Mouse (Mus musculus) midbrain, embryonic 12.5 days (tissue): ENCODE results near the gene Mypn. TPM values are rescaled to one million over a fixed set of nuclear protein-coding genes. Genes with fewer than 3 reads are reported as not detected.
A peak's percentile ranks its signal among the peaks of the same experiment; 100 is the strongest.

Source experiments
- ATAC-seq: fragments of 200-750 bp; cut with Nextera tagmentation; 2 replicates; pipeline ENCODE4 v1.8.0; 2017; ENCODE audit warnings: low read depth, moderate TSS enrichment, moderate library complexity; ENCODE audit not compliant: low FRiP score
- H3K27ac ChIP-seq: fragments of 300-500 bp; sonication (generic); replicated peaks from 2 replicates; pipeline ENCODE4 v1.5.1; 2016; ENCODE audit warnings: mild to moderate bottlenecking
- H3K27me3 ChIP-seq: fragments of 300-500 bp; sonication (generic); 2 replicates; pipeline ENCODE4 v1.6.1; 2016; ENCODE audit warnings: mild to moderate bottlenecking
- H3K36me3 ChIP-seq: fragments of 300-500 bp; sonication (generic); 2 replicates; pipeline ENCODE4 v1.6.1; 2016
- H3K4me1 ChIP-seq: fragments of 300-500 bp; sonication (generic); 2 replicates; pipeline ENCODE4 v1.6.1; 2016
- H3K4me2 ChIP-seq: fragments of 300-500 bp; sonication (generic); replicated peaks from 2 replicates; pipeline ENCODE4 v1.6.1; 2016; ENCODE audit warnings: mild to moderate bottlenecking, moderate library complexity
- H3K4me3 ChIP-seq: fragments of 300-500 bp; sonication (generic); 2 replicates; pipeline ENCODE4 v1.5.1; 2016; ENCODE audit warnings: mild to moderate bottlenecking
- H3K9ac ChIP-seq: fragments of 300-500 bp; sonication (generic); replicated peaks from 2 replicates; pipeline ENCODE4 v1.6.1; 2016; ENCODE audit warnings: mild to moderate bottlenecking, moderate library complexity
- H3K9me3 ChIP-seq: fragments of 300-500 bp; sonication (generic); 2 replicates; pipeline ENCODE4 v1.6.1; 2016; ENCODE audit warnings: mild to moderate bottlenecking
- WGBS: fragments of 180-500 bp; shearing (Covaris S2); methylation state at CpG from one replicate; pipeline ENCODE4 v1.1.7; 2016; 5-methylcytosine and 5-hydroxymethylcytosine counted together
- polyA plus RNA-seq: library from polyadenylated mRNA; unstranded; fragments of >200 nt; fragmentation: Nextera tagmentation; extraction: Ambion mirVana; gene quantifications from 2 replicates; pipeline ENCODE4 v1.2.1, GENCODE M21; 2016

The Mypn gene
- polyA plus RNA-seq, 1 experiment from 2014 or later, result 0.13 TPM

DNA sequence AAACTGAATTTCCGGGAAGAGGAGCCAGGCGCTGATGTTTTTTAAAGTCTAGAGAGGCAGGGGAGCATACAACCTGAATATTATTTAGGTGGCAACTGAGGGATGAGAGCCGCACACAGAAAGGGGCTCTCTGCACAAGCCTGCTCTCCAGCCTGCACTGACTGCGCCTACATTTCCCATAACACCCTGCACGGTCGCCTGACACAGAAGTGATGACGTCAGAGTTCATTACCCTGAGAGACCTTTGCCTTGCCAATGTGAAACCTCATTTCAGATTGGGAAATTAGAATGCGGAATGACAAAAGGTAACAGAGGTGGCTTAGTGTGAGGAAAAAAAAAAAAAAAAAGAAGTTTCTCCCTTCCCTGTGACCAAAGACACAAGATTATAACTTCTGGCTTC, 81.2 kb downstream of the Mypn start:
- no peaks in the 10 kb centered on the region for H3K9me3 ChIP-seq
- ATAC-seq, result peak; percentile 87; the same call in 1 of the 2 replicates
- no peak overlapping the region for H3K4me3 ChIP-seq
- H3K4me1 ChIP-seq, result no peaks in the 10 kb centered on the region
- no peaks in the 10 kb centered on the region for H3K27me3 ChIP-seq
- WGBS, result 31% methylated on average over 8 of the region's 8 CpGs
- no peak overlapping the region for H3K4me2 ChIP-seq
- no peaks in the 10 kb centered on the region for H3K36me3 ChIP-seq
- no peak overlapping the region for H3K9ac ChIP-seq
- H3K27ac ChIP-seq, result no peak overlapping the region

DNA sequence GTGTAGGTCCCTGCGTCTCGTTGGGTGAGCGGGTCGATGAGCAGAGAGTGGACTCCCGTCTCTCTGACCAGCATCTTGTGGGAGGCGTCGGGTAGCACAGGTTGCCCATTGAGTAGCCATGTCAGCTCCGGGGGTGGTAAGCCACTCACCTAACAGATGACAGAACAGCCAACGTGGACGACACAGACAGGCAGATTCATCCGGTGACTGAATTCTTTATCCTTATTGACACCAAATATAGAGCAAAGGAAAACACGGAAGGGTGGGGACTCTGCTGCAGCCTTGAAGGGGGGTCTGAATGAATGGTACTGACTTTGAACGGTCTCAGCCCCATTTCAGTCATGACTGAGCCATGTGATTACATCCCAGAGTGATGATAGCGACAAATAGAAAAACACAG, 81.8 kb downstream of the Mypn start:
- no peak overlapping the region for H3K27ac ChIP-seq
- 0 out of 2 replicates have a peak, but pooled peaks have one; percentile 19 for ATAC-seq
- no peak overlapping the region for H3K4me3 ChIP-seq
- no peaks in the 10 kb centered on the region for H3K9me3 ChIP-seq
- no peaks in the 10 kb centered on the region for H3K4me1 ChIP-seq
- H3K36me3 ChIP-seq, result no peaks in the 10 kb centered on the region
- H3K27me3 ChIP-seq, result no peaks in the 10 kb centered on the region
- WGBS, result 87% methylated on average over 14 of the region's 14 CpGs
- no peak overlapping the region for H3K9ac ChIP-seq
- H3K4me2 ChIP-seq, result no peak overlapping the region

DNA sequence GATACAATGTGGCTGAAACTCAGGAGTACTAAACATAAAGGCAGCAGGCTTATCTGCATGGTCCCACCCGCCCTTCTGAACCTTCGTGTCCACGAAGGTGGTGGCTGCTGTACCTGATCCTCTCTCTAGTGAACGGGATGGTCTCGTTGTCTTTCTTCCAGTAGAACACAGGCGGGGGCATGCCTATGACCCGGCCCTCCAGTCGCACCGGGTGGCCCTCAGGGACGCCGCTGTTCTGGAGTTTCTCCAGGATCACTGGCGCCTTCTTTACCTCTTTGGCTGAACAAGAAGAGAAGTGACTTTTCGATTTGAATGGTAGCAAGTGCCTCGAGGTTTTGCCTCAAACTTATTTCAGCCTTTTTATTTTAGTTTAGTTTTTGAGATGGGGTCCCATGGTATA, 83.8 kb downstream of the Mypn start:
- ATAC-seq, result no peak
- Histone ChIP-seq H3K27me3 (no peaks in the 10 kb centered on the region), H3K4me2 (no peak overlapping the region), H3K4me3 (no peak overlapping the region), H3K9ac (no peak overlapping the region), H3K27ac (no peak overlapping the region), H3K4me1 (no peaks in the 10 kb centered on the region), H3K9me3 (no peaks in the 10 kb centered on the region), H3K36me3 (no peaks in the 10 kb centered on the region)
- WGBS, result 82% methylated on average over 14 of the region's 14 CpGs

DNA sequence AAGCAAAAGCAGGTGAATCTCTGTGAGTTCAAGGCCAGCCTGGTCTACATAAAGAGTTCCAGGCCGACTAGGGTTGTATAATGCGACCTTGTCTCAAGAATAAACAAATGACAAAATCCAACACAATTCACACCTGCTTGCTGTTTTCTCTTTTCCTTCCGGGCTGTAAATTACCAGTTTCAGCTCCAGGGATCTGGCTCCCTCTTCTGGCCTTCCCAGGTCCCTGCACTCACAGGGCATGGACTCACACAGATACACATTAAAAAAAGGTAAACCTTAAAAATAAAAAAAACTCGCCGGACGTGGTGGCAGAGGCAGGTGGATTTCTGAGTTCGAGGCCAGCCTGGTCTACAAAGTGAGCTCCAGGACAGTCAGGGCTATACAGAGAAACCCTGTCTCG, 86.2 kb downstream of the Mypn start:
- no peak for ATAC-seq
- Histone ChIP-seq H3K27ac (no peak overlapping the region), H3K27me3 (no peaks in the 10 kb centered on the region), H3K36me3 (no peaks in the 10 kb centered on the region), H3K4me3 (no peak overlapping the region), H3K9ac (no peak overlapping the region), H3K4me1 (no peaks in the 10 kb centered on the region), H3K4me2 (no peak overlapping the region), H3K9me3 (no peaks in the 10 kb centered on the region)
- 94% methylated on average over 8 of the region's 8 CpGs for WGBS

DNA sequence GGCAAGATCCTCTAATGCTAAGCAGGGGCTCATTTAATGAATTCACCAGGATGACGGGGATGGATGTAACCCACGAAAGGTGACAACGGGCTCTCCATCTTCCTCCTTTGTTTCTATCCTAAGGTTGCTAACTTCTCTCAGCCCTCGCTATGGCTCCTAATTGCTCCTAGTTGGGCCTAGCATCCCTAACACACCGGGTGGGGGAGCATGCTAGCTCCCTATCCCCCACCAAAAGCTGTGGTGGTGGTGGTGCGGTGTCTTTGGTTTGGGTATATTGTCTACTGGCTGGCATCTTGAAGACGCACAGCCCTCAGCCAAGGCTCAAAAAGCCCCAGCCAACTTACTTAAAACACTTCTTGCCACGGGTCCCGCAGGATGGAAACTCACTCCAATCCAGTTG, 87.4 kb downstream of the Mypn start:
- Histone ChIP-seq H3K4me2 (no peak overlapping the region), H3K9ac (no peak overlapping the region), H3K27me3 (no peaks in the 10 kb centered on the region), H3K27ac (no peak overlapping the region), H3K4me3 (no peak overlapping the region), H3K36me3 (no peaks in the 10 kb centered on the region), H3K9me3 (no peaks in the 10 kb centered on the region), H3K4me1 (no peaks in the 10 kb centered on the region)
- ATAC-seq, result no peak
- WGBS, result 91% methylated on average over 9 of the region's 9 CpGs

DNA sequence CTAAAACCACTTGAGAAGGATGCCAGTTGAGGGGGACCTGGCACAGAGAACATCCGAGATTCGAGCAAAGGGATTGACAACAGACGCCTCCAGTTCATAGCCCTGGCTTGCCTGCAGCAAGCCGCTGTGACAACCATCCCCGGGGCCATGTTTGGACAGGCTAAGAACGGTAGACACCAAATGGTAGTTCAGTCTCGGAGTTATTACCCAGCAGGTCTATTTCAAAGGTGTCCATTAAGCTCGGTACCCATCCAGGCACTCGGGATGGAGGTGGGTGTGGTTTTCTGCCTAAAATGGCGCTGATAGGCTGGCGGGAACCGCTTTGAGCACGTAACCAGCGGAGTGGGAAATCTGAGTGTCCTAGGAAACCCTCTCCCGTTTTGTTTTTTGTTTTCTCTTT, 87.9 kb downstream of the Mypn start:
- H3K9me3 ChIP-seq, result no peaks in the 10 kb centered on the region
- WGBS, result 87% methylated on average over 15 of the region's 15 CpGs
- no peaks in the 10 kb centered on the region for H3K36me3 ChIP-seq
- no peak overlapping the region for H3K9ac ChIP-seq
- no peak overlapping the region for H3K4me3 ChIP-seq
- H3K27me3 ChIP-seq, result no peaks in the 10 kb centered on the region
- no peak for ATAC-seq
- no peak overlapping the region for H3K4me2 ChIP-seq
- H3K4me1 ChIP-seq, result no peaks in the 10 kb centered on the region
- no peak overlapping the region for H3K27ac ChIP-seq

DNA sequence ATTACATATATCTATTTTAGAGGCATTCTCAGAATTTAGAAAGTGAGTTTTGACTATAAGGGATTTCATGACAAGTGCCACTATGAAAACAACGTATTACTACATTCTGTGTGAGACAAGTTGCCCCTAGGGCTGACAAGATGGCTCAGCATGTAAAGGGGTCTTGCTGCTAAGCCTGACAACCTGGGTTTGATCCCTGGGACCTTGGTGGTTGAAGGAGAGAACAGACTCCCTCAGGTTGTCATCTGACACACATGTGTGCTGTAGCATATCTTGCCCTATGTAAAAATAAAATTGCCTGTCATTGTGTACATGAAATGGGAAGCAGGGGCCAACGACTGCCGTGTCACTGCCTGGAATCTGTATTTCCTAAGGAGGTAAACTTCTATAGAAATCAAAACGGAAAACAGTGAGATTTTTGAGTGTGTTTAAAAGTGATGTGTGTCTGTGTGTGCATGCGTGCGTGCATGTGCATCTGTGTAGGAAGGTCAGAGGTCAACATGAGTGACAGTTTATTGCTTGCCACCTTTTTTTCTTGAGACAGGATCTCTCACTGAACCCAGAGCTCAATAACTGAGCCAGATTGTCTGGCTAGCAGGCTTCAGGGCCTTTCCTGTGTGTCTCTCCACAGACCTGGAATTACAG, 89.9 kb downstream of the Mypn start:
- Histone ChIP-seq H3K4me2 (no peak overlapping the region), H3K27me3 (no peaks in the 10 kb centered on the region), H3K9ac (no peak overlapping the region), H3K9me3 (no peaks in the 10 kb centered on the region), H3K36me3 (no peaks in the 10 kb centered on the region), H3K4me3 (no peak overlapping the region), H3K27ac (no peak overlapping the region), H3K4me1 (no peaks in the 10 kb centered on the region)
- 89% methylated on average over 6 of the region's 6 CpGs for WGBS
- ATAC-seq, result no peak

DNA sequence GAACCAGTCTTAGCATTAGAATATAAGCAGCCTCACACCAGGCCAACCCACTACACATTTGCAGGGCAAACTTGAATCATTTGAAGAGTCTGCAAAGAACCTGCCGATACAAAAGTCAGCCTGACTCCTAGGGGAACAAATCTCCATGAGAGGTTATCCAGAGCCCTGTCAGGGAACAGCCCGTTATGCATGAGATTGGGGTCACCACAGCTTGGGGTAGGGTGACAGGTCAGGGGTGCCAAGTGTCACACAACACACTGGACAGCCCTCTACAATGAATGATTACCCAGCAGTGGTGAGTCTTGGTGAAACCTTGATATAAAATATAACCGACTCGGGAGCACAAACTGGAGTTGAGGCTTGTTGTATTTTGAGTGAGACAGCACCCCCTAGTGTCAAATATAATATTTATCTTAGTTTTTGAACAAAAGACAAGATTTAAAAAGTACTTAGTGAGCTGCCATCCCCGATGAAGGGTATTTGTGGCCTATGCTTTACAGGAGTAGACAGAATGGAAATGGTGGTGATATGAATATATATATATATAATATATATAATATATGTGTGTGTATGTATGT, 90.6 kb downstream of the Mypn start:
- 0 out of 2 replicates have a peak, but pooled peaks have one; percentile 30 for ATAC-seq
- H3K4me3 ChIP-seq, result no peak overlapping the region

DNA sequence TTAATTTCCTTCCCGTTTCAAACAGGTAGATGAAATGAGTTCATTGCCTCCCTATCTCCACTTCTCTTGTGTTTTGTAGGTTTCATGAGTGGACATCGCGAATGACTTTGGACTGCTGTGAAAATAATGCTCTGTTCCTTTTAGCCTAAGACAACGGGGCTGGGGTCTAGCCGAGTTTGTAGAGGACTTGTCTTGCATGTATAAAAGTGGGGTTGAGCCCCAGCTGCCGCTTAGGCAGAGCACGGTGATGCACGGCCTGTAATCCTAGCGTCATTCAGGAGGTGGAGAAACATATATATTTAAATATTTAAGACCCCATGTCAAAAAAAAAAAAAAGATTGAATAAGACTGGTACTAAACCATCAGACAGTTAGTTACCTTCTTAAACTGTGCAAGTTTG, 103.1 kb downstream of the Mypn start:
- H3K9me3 ChIP-seq, result no peaks in the 10 kb centered on the region
- peak overlapping the region; percentile 94 for H3K4me2 ChIP-seq
- peaks cover 10% of the 10 kb centered on the region for H3K4me1 ChIP-seq
- peak overlapping the region; percentile 60 for H3K9ac ChIP-seq
- peak overlapping the region; percentile 55 for H3K4me3 ChIP-seq
- H3K27ac ChIP-seq, result no peak overlapping the region
- no peaks in the 10 kb centered on the region for H3K36me3 ChIP-seq
- peak; percentile 56; the same call in 1 of the 2 replicates for ATAC-seq
- WGBS, result 8% methylated on average over 9 of the region's 9 CpGs
- peaks cover 21% of the 10 kb centered on the region for H3K27me3 ChIP-seq

More for the DNA sequence above, 90.6 kb downstream of the Mypn start:
- H3K36me3 ChIP-seq, result no peaks in the 10 kb centered on the region
- H3K9me3 ChIP-seq, result no peaks in the 10 kb centered on the region
- no peaks in the 10 kb centered on the region for H3K27me3 ChIP-seq
- H3K9ac ChIP-seq, result no peak overlapping the region
- H3K27ac ChIP-seq, result no peak overlapping the region
- H3K4me2 ChIP-seq, result no peak overlapping the region
- no peaks in the 10 kb centered on the region for H3K4me1 ChIP-seq
- WGBS, result 54% methylated on average over 5 of the region's 5 CpGs

DNA sequence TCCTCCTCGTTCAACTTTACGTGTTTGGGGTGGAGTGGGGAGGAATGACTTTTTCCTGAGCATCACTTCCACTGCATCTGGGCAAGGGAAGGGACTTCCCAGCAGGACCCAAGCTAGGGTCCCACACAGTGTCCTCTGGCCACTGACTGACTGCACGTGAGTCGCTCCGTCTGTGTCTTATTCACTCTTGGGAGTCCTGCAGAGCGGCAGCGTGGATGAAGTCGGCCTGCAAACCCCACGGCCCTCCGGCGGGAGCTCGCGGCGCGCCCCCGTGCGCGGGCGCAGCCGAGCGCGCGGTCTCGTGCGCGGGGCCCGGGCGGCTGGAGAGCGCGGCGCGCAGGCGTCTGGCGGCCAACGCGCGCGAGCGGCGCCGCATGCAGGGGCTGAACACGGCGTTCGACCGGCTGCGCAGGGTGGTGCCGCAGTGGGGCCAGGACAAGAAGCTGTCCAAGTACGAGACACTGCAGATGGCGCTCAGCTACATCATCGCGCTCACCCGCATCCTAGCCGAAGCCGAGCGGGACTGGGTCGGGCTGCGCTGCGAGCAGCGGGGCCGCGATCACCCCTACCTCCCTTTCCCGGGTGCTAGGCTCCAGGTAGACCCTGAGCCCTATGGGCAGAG, 103.7 kb downstream of the Mypn start:
- WGBS, result under 1% methylated on average over 61 of the region's 62 CpGs
- ATAC-seq, result peak; percentile 85
- no peaks in the 10 kb centered on the region for H3K36me3 ChIP-seq
- H3K27me3 ChIP-seq, result peaks cover 21% of the 10 kb centered on the region
- H3K4me1 ChIP-seq, result peaks cover 10% of the 10 kb centered on the region
- peak overlapping the region; percentile 55 for H3K4me3 ChIP-seq
- peak overlapping the region; percentile 60 for H3K9ac ChIP-seq
- no peaks in the 10 kb centered on the region for H3K9me3 ChIP-seq
- no peak overlapping the region for H3K27ac ChIP-seq
- H3K4me2 ChIP-seq, result peak overlapping the region; percentile 94

DNA sequence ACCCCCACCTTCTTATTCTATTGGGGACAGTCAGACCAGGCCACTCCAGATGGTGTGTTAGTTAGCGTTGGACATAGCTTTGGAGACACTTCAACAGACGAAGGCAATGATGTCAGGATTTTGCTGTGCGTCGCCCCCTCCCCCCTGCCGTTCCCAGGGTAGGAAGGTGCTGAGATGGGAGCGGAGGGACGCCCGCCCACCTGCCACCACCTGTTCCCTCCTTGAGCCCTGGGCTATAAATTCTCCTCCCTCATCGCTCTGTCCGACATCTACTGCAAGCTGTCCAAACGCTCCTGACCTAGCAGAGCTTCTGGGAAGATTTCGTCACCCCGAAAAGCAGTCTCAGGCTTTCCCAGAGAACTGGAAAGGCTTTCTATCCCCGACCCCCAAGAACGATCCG, 104.2 kb downstream of the Mypn start, which contains the start of gene Atoh7:
Gene Atoh7 (plus strand): TSS at position 131 of the 400 bp plus-strand sequence.
- Histone ChIP-seq H3K9me3 (no peaks in the 10 kb centered on the region), H3K27ac (no peak within 1 kb of the TSS), H3K4me2 (peak within 1 kb of the TSS; percentile 94), H3K4me1 (peaks cover 10% of the 10 kb centered on the region), H3K4me3 (peak within 1 kb of the TSS; percentile 55), H3K27me3 (peaks cover 21% of the 10 kb centered on the region), H3K36me3 (no peaks in the 10 kb centered on the region), H3K9ac (peak within 1 kb of the TSS; percentile 60)
- 6% methylated on average over 16 of the region's 16 CpGs for WGBS
- peak; percentile 28; the same call in 1 of the 2 replicates for ATAC-seq

DNA sequence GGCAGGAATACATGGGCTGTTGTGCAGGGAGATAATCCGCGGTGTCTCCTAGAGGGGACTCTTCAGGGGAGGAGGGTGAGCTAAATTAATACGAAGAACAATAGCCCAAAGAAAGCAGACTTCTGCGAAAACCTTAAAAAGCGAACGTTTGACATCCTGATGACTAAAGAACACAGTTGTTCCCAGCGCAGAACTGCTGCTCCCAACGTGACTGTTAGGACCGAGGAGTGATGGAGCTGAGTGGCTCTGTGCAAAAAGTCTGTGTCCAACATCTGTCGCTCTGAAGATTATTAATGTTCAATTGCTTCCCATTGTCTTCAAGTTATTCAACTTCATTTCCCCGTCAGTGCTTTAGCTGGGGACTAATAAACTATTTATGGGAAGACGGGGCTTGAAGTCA, 105.6 kb downstream of the Mypn start:
- Histone ChIP-seq H3K4me2 (no peak overlapping the region), H3K27me3 (peaks cover 21% of the 10 kb centered on the region), H3K27ac (no peak overlapping the region), H3K9ac (no peak overlapping the region), H3K4me1 (peaks cover 10% of the 10 kb centered on the region), H3K36me3 (no peaks in the 10 kb centered on the region), H3K9me3 (no peaks in the 10 kb centered on the region), H3K4me3 (no peak overlapping the region)
- no peak for ATAC-seq
- WGBS, result 56% methylated on average over 12 of the region's 12 CpGs
